Mouse (Mus musculus) heart, postnatal 10 days (tissue): Measurements from ENCODE around the gene Gabrb1. TPM values are rescaled to one million over a fixed set of nuclear protein-coding genes. Genes with fewer than 3 reads are reported as not detected.
"Not testable (repeated sequence)": the region's sequence is repeated elsewhere in the genome, so short reads cannot be mapped to it uniquely, and the experiment has no call there.

Source experiments
- DNase-seq, 2 experiments: peaks; one replicate each; pipeline ENCODE4 v3.0.0; 2021
- intact Hi-C: fragments of 180-260 bp; cut with DNase I; formaldehyde crosslinking; loops from one replicate; pipeline ENCODE4 v1.15.1; 2025
- total RNA-seq, 2 experiments: library from RNA; stranded (reverse); gene quantifications; 2 replicates each; pipeline ENCODE4 v1.2.3; 2021

Gabrb1 gene
- total RNA-seq, 2 experiments from 2014 or later: 0.02 to 0.05 TPM

DNA sequence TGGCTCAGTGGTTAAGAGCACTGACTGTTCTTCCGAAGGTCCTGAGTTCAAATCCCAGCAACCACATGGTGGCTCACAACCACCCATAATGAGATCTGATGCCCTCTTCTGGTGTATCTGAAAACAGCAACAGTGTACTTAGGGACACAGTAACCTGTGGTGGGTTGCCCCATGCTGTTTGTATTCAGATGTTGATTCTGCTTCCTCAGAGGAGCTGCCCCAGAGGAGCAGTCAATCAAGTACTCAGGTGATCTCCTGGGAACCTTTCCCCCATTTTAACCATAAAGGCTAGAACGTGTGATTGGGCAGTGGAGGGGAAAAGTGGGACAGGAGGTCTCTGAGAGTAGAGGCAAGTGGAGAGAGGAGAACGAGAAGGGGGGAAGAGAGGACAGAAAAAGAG lies 497.8 kb downstream of the Gabrb1 start:
- intact Hi-C loops, DNase-seq: not testable (repeated sequence)

DNA sequence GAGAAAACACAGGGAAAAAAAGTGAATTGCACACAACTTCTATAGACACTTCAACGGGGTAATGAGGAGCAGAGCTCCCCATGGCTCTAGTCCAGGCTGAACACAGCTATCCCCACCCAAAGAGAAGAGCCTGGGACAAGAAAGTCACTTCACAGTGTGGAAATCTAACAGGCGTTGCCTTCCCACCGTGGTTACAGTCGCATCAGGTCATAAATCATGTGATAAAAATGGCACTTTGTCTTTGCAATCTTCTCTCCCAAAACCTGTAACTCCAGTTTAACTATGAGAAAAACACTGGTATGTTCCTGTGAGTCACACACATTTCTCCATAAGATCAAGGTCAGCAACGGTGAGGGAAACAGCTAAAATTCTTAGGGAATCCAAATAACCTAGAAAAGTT lies 498.7 kb downstream of the Gabrb1 start:
- DNase-seq: no peak
- intact Hi-C loops: no loop called here

DNA sequence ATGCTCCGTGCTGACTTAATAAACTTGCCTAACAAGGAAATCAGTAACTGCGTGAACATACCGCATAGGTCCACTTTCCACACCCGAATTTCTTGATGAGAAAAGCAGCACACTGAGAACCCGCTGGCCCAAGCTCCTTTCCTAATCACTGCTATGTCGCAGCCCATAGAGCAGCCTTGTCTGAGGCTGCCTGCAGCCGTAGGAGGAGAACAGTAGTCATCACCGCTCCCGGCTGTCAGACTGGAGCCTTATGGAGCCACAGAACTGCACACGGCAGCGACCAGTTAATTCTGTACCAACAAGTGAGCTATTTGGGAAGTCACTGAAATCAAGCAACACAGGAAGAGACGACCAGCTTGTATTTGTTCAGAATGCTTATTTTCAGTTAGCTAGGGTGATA lies 500.8 kb downstream of the Gabrb1 start:
- intact Hi-C loops: no loop called here
- no peak for DNase-seq

DNA sequence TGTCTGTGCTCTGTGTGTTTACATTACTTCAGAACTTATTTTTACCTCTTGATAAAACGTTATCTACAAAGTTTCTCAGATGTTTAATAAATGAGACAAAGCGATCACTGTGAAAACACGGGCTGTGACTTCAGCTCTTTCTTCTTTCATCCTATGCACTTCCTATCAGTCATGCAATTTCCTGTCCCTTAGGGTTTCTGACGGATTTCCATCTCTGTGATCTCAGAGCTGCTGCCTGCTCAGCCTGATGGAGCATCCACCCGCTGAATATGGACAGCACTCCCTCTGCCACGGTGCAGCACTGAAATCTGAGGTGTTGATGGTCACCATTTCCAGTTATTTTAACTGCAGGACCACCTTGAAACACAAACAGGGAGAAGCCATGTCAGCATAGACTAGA lies 501.6 kb downstream of the Gabrb1 start:
- DNase-seq: no peak

DNA sequence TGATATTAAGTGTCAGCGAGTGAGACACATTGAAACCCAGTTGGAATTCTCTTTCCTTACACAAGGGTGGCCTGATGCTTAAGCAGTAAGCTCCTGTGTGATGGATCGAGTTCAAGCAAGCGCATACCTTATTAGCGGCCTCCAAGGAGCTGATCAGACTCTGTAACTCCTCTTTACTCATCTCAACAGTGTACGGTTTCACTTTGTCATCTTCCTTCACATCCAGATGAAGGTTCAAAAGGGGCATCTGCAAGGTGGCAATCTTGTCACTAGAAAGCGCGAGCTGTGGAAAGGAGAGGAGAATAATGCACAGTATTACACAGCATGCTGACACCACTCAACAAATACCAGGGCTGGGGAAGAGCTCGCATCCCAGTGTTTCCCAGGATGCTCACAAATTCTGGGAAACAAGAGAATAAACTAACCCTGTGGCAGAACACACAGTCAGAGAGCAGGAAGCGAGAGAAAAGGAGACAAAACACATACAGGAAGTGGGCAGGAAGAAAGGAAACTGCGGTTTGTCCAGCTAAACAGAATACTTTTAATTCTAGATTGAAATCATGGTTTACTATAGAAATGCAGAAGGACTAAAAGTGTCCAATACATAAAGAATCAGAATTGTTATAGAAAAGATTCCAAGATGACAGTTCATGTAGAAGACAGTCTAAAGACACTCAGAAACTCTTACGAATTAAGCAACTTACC lies 503.0 kb downstream of the Gabrb1 start:
- no peak for DNase-seq
- intact Hi-C loops: no loop called here

More for the DNA sequence above, 501.6 kb downstream of the Gabrb1 start:
- intact Hi-C loops: no loop called here

DNA sequence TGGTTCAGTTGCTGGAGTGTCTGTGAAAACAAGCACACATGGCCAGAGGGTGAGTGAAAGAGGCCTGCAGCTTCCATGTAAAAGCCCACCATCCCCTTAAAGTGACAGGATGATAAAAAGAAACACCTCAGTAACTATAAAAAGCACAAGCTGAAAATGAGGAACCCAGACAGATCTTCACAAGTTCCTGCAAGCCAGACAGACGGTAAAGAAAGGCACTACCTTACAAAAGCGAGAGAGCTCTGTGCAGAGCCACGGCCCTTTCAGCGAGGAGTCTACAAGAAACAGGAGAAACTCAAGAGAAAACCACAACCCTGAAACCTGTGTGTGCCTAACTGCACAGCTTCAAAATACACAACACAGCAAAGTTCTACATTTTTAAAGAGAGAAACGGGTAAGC lies 504.9 kb downstream of the Gabrb1 start:
- intact Hi-C loops: no loop called here
- DNase-seq: no peak

DNA sequence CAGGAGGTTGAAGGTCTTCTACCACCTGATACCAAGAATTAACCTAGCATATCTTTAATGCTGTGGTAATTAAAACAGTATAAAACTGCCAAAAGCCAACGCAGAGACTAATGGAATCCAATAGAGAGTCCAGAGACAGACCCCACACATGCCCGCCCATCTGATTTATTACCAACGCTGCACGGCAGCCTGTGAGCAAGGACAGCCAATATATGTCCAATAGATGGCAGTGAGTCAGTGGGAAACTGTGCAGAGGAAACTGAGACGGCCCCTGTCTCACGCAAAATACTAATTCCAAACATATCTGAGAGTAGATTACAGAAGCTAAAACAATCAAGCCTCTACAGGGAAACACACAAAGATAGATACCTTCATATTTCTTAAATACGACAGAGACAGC lies 506.5 kb downstream of the Gabrb1 start:
- intact Hi-C loops: no loop called here
- DNase-seq: no peak

DNA sequence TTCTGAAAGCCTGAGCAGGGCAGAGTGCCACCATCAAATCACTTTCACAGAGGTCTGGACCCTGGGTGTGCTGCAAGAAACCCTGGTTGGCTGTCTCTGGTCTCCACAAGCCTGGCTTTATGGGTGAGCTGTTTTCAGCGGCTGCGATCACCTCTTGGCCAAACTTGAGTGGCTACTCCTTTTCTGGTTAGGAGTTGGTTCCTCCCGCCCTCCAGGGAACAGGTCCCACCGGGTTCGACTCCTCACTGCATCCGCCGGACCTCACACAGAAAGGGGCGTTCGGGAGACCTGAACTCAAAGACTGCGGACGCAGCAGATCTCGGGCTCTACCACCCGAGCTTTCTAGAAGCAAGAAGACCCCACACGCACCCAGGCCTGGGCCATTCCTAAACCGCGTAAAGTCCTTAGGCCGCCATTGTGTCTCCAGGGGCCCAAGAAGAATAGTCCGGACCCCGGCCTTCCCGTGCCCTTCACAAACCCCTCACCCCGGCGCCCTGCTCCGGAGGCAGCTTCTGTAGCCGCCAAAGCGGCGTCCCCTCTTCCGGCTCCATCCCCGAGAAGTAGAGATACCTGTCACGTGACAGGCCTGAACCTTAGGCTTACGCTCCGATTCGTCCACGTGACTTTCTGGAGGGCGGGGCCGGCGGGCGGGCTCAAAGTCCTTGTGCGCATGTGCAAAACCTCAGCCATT lies 509.8 kb downstream of the Gabrb1 start, which contains the start of gene Commd8:
TSS of gene Commd8 (minus strand) at position 596 of the 691 bp plus-strand sequence.
- intact Hi-C loops: no loop called here
- DNase-seq: peak; percentile 96 to 97

DNA sequence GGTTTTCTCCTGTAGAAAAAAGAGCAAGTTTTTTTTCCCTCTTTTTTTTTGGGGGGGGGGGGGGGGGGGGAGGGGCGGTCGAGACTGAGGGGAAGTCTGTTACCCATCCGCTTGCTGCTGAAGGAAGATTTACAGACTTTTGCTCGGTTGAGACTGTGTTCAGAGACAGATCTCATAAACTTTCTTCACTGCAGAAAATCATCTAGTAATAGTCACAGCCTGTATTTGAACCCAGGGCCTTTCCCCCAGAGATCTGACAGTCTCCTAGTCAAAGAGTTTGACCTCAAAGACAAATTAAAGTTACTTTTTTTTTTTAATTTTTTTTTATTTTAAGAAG lies 510.3 kb downstream of the Gabrb1 start:
- intact Hi-C loops: no loop called here
- no peak for DNase-seq

DNA sequence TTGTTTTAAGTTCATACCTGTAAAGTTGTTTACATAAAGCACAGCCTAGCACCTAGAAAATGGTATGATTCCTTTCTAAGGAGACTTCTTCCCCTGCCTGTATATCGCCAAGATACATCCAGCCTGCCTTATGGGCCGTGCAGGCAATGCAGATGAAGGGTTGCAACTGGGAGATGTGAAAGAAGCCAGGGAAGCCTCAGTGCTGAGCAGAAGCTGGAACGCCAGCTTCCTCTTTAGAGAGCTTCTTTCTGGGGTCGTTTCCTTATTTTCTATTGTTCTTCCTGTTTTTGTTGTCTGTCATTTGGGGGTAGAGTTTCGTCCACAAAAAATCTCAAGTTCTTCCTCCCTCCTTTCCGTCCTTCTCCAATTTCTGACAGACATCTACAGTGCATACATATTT lies 512.2 kb downstream of the Gabrb1 start:
- intact Hi-C loops: no loop called here
- DNase-seq: no peak

DNA sequence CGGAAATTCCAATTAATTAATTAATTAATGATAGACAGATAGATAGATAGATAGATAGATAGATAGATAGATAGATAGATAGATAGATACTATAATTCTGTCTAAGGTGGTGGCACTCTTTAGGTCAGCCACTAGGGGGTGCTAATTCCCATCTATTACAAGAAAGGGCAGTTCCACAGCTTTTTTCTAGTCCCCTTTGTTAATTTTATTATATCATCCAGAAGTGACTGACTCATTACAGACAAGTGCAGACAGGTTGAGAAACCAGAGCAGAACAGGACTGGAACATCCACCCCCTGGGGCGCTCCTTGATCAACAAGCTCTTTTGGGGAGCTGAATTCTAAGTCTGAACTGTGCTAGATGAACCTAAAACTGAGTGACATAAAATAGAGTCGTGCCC lies 514.8 kb downstream of the Gabrb1 start:
- intact Hi-C loops: loop anchor here (1.0 to 2.0 kb wide), 2 partner anchors 32 to 97 kb away; no protein-coding TSS in a partner anchor
- peak; percentile 35 to 77 for DNase-seq

DNA sequence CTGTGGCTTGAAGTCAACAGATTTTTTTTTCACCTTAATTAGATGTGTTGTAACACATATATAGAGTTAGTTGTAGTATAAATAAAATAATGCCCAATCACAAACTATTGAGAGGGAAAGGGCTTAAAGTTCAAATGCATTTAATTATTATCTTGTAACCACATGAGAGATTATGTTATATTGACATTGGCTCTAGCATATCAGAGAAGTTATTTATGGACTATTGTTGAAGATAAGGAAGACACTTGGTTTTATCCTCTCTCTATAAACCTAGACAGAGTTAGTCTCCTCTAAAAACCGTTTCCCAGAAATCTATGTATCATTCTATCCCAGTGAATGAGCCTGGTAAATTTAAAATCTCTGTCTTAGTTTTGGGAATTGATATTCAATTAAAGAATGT lies 515.6 kb downstream of the Gabrb1 start:
- intact Hi-C loops: loop anchor here (2.0 kb wide), 1 partner anchor 31 kb away; no protein-coding TSS in a partner anchor

DNA sequence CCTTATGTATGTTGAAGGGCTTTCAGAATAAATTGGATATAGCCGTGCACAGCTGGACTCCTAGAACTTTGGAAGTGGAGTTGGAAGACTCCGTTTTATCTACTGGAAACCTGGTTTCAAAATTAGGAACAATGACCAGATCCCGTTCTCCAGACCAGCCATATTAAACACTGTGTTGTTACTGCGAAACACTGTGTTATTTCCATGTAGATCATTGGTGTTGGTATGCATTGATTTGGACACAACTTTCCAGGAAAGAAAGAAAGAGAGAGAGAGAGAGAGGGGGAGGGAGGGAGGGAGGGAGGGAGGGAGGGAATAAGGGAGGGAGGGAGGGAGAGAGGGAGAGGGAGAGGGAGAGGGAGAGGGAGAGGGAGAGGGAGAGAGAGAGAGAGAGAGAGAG lies 517.1 kb downstream of the Gabrb1 start:
- DNase-seq: no peak
- intact Hi-C loops: no loop called here

More for the DNA sequence above, 515.6 kb downstream of the Gabrb1 start:
- no peak for DNase-seq

DNA sequence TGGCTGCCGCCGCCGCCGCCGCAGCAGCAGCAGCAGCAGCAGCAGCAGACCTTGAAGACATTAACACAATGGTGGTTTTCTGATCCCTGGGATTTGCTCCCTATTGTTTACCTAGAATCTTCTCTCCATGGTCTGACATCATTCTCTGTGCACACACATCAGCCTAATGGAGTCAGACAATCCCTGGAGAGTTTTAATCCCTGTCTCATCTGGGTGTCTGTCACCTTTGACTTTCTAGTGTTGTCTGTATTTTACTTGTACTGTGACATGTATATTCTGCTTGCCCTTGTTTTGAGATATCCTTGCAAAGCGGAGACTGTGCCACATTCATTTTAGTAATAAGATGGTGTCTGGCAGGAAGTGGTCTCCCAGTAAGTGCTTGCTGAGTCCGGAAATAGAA lies 517.6 kb downstream of the Gabrb1 start:
- DNase-seq: no peak
- intact Hi-C loops: no loop called here

DNA sequence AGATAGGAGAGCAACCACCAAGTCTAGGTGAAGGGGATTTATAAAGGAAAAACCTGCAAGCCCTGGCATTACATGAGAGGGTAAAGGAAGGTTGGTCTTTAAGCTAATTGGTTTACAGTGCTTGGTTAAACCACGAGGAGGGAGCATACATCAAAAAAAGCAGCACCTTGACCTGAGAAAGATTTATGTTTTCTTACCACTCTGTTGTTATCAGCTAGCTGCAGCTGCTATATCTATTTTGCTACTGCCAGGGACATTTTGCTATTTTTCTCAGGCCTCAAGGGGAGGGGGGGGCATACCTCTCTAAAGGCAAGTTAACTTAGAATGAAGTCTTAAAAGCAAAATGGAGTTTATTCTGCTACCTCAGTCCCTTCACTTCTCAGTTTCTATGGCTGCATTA lies 523.3 kb downstream of the Gabrb1 start:
- no peak for DNase-seq
- intact Hi-C loops: no loop called here

DNA sequence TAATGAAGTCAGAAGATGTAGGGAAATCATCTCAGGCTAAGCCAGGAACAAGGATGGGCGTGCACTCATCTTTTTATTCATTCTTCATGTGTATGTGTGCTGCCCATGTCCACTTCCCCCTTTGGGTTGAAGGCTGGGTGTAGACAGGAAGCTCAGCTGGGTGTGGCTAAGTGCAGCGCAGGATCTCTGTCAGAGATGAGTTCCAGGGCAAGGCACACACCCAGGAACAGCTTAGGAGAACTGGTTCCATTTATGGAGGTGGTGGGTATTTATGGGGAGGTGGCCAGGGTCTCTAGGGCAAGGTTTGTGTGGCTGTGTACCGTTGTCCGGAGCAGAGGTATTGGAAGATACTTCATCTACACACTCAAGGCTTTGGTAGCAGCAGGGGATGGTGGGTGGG lies 524.9 kb downstream of the Gabrb1 start:
- peak in 1 of 2 experiments; percentile 19 for DNase-seq
- intact Hi-C loops: no loop called here

DNA sequence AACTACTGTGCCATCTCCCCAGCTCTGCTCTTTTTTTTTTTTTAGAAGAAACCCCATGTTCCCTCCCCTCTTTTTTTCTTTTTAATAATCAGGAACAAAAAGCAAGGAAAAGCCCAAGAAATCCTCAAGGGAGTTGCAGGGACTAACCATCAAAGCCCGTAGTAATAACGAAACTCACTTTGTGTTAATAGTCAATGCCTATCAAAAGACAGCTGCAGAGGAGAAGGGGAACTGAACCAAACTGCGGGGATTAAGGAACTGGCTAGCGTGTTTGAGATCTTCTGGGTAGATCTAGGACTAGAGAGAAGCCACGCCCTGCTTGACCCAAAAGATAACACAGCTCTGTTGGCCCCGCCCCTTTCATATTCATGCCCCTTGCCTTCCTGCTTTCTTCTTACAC lies 526.0 kb downstream of the Gabrb1 start:
- peak in 1 of 2 experiments; percentile 17 for DNase-seq
- intact Hi-C loops: no loop called here

DNA sequence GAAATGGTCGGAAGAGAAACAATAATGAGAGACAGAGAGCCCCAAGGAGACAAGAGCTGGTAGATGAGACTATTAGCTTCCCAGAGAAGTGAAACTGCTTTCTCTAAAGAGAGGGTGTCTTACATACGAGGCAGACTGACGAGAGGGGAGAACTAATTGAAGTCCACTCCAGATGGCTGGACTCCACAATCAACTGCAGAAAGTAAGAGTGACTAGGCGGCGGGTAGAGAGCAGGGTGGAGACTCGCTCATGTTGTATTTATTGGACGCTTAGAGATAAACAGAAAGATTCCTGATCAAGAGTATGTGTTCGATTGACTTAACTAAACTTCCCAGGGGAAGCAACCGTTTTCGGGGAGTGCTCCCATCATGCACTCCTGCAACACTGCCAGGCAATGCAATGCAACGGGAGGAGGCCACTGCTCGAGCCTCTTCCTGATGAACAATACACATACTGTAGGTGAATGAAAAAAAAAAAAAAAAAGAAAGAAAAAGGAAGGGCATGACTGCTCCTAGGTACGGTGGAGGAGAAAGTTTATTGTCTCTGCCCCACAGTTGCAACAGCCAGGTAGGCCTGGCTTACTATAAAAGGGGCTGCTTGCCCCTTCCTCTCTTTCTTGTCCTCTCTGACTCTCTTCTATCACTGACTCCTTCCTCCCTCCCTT lies 526.7 kb downstream of the Gabrb1 start:
- no peak for DNase-seq
- intact Hi-C loops: no loop called here

DNA sequence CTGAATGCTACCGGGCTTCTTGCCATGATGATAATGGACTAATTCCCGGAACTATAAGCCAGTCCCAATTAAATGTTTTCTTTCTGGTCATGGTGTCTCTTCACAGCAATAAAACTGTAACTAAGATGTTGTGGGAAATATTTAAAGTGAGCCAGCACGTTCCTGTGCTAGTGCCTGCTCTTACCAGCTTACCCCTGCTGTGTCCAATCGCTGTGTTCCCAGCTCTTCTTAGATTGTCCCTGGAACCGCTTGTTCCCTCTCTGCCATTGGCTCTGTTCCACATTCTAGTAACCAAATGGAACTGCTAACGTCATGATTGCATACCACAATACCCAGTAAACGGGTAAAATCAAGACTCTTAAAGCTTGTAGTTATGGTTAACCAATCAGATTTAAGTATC lies 533.2 kb downstream of the Gabrb1 start:
- intact Hi-C loops: no loop called here

DNA sequence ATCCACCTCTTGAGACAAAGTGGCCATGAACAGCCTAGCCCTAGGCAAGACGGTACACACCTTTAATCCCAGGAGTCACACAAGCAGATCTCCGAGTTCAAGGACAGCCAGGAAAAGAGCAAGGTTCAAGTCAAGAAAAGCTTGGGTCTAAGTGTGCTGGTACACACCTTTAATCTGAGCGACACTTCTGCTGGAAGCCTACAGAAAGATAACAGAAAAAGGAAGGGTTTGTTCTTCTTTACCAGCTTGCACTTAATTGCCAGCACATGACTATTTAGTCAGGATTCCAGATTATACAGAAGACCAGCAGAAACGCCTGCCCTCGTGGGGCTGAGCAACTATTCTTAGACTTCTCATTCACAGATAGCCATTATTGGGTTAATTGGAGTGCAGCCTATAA lies 534.0 kb downstream of the Gabrb1 start:
- intact Hi-C loops: no loop called here
- DNase-seq: no peak

More for the DNA sequence above, 533.2 kb downstream of the Gabrb1 start:
- no peak for DNase-seq

DNA sequence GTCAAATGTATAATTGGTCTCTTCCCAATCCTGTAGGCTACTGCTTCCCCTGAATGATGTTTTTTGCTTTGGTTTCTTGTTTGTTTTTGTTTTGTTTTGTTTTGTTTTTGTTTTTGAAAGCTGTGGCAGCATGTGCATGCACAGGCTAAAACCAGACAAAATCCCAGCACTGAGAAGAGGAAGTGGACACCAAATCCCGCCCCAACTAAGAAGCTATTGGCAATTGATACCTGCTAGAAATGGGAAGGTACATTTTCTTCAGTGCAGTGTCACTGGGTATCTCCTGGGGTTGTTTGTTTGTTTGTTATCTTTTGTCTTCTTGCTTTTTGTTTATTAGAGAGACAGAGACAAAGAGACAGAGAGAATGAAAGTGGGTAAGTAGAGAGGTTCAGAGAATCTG lies 537.5 kb downstream of the Gabrb1 start:
- intact Hi-C loops: no loop called here
- DNase-seq: no peak
